Mouse (Mus musculus) midbrain, postnatal 0 days (tissue): ENCODE measurements around the gene Il2rg. TPM values are rescaled to one million over a fixed set of nuclear protein-coding genes. Genes with fewer than 3 reads are reported as not detected.

Source experiments
- ATAC-seq: fragments of 200-750 bp; cut with Nextera tagmentation; 2 replicates; pipeline ENCODE4 v1.8.0; 2017; ENCODE audit warnings: moderate number of reproducible peaks, mild to moderate bottlenecking, moderate TSS enrichment, moderate library complexity; ENCODE audit not compliant: low FRiP score
- DNase-seq: peaks from one replicate; pipeline ENCODE4 v3.0.0-alpha.2; 2015; ENCODE audit warnings: low spot score
- H3K27ac ChIP-seq: fragments of 300-500 bp; sonication (generic); 2 replicates; pipeline ENCODE4 v1.5.1; 2014; ENCODE audit warnings: low read depth, mild to moderate bottlenecking, low read length, mixed read lengths
- H3K27me3 ChIP-seq: fragments of 300-500 bp; sonication (generic); 2 replicates; pipeline ENCODE4 v1.6.1; 2014; ENCODE audit warnings: low read length, control low read depth, mixed read lengths; ENCODE audit not compliant: insufficient read depth
- H3K36me3 ChIP-seq: fragments of 300-500 bp; sonication (generic); 2 replicates; pipeline ENCODE4 v1.6.1; 2014; ENCODE audit warnings: low read length, control low read depth, mixed read lengths; ENCODE audit not compliant: insufficient read depth
- H3K4me1 ChIP-seq: fragments of 300-500 bp; sonication (generic); 2 replicates; pipeline ENCODE4 v1.6.1; 2014; ENCODE audit warnings: mild to moderate bottlenecking, control low read depth, antibody characterized with exemption, low read length, mixed read lengths; ENCODE audit not compliant: insufficient read depth
- H3K4me2 ChIP-seq: fragments of 300-500 bp; sonication (generic); 2 replicates; pipeline ENCODE4 v1.6.1; 2014; ENCODE audit warnings: low read depth, mild to moderate bottlenecking, low read length, mixed read lengths; ENCODE audit not compliant: poor library complexity, severe bottlenecking
- H3K4me3 ChIP-seq: fragments of 300-500 bp; sonication (generic); 2 replicates; pipeline ENCODE4 v1.5.1; 2014; ENCODE audit warnings: low read depth, mild to moderate bottlenecking, low read length, moderate library complexity
- H3K9ac ChIP-seq: fragments of 300-500 bp; sonication (generic); replicated peaks from 2 replicates; pipeline ENCODE4 v1.6.1; 2014; ENCODE audit warnings: mild to moderate bottlenecking, low read length, moderate library complexity, mixed read lengths; ENCODE audit not compliant: poor library complexity, severe bottlenecking
- H3K9me3 ChIP-seq: fragments of 300-500 bp; sonication (generic); 2 replicates; pipeline ENCODE4 v1.6.1; 2016; ENCODE audit warnings: low read length, control low read depth
- CTCF ChIP-seq: IDR thresholded peaks from 2 replicates; pipeline ENCODE4 v1.5.1; 2016; ENCODE audit warnings: antibody characterized with exemption, mild to moderate bottlenecking
- WGBS: fragments of 180-500 bp; shearing (Covaris S2); extraction: QIAGEN DNeasy Blood & Tissue Kit; methylation state at CpG from one replicate; pipeline ENCODE4 v1.1.7; 2014; 5-methylcytosine and 5-hydroxymethylcytosine counted together
- polyA plus RNA-seq: library from polyadenylated mRNA; unstranded; fragments of >200 nt; fragmentation: Nextera tagmentation; extraction: Ambion mirVana; gene quantifications from 2 replicates; pipeline ENCODE4 v1.2.1, GENCODE M21; 2015
- total RNA-seq: library from RNA; depleted of rRNA; stranded (reverse); fragments of >200 nt; gene quantifications from 2 replicates; pipeline ENCODE4 v1.2.3, GENCODE M21; 2014

Gene Il2rg
- total and polyA plus RNA-seq, 2 experiments from 2014 or later: 2.0 to 4.7 TPM

DNA sequence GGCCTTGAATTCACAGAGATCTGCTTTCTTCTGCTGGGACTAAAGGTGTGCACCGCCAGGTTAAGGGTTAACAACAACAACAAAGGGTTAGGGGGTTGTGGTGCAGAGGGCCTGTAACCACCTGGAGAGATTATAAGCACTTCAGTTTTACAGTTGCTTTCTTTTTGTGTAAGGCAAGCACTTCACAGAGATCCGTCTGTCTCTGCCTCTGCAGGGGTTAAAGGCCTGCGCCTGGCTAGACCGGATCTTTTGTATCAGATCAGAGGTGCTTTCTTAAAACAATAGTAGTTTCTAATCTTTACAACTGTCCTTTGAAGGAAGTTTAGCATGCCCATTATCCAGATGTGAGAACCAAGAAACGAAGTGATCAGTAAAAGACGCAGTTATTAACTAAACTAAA is 5.4 kb upstream of the Il2rg start:
- H3K4me3 ChIP-seq: peak overlapping the region; percentile 46
- H3K27ac ChIP-seq: peak overlapping the region; percentile 68; the same call in 1 of the 2 replicates
- ATAC-seq (peak; percentile 11; the same call in 1 of the 2 replicates), DNase-seq (no peak)
- 0 out of 2 replicates have a peak overlapping the region, but pooled peaks have one; percentile 54 for H3K9ac ChIP-seq
- 24% methylated on average over 6 of the region's 6 CpGs for WGBS
- H3K27me3 ChIP-seq: no peaks in the 10 kb centered on the region
- H3K4me1 ChIP-seq: no peaks in the 10 kb centered on the region
- no peaks in the 10 kb centered on the region for H3K9me3 ChIP-seq
- no peaks in the 10 kb centered on the region; the same call in 1 of the 2 replicates for H3K36me3 ChIP-seq
- no peak for TF ChIP-seq CTCF
- peak overlapping the region; percentile 50 for H3K4me2 ChIP-seq

DNA sequence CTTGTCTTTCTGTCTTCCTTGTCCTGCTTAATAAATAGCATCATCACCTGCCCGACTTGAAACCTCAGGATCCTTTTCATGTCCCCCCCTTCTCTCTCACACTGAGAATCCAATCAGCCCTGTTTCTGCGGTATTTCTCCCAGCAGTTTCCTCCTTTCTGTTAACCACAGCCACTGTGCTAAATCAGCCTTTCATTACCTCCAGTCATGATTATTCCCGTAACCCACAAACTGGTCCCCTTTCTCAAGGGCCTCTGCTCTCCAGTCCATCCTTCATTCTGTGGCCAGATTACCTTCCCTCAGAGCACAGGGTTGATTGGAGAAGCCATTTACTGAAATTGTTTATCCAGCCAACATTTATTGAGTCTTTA is 685 bp upstream of the Il2rg start, which contains the start of gene Gm20489:
Gm20489 (minus strand) TSS at position 269 of the 370 bp plus-strand sequence.
- no peak within 1 kb of the TSS for H3K27ac ChIP-seq
- no peak within 1 kb of the TSS for H3K9ac ChIP-seq
- no peaks in the 10 kb centered on the region for H3K4me1 ChIP-seq
- 76% methylated on average over 3 of the region's 3 CpGs for WGBS
- DNase-seq: no peak
- no peaks in the 10 kb centered on the region for H3K27me3 ChIP-seq
- no peak within 1 kb of the TSS for H3K4me2 ChIP-seq
- H3K9me3 ChIP-seq: no peaks in the 10 kb centered on the region
- ATAC-seq: no peak
- no peak for TF ChIP-seq CTCF
- no peak within 1 kb of the TSS for H3K4me3 ChIP-seq
- H3K36me3 ChIP-seq: no peaks in the 10 kb centered on the region

DNA sequence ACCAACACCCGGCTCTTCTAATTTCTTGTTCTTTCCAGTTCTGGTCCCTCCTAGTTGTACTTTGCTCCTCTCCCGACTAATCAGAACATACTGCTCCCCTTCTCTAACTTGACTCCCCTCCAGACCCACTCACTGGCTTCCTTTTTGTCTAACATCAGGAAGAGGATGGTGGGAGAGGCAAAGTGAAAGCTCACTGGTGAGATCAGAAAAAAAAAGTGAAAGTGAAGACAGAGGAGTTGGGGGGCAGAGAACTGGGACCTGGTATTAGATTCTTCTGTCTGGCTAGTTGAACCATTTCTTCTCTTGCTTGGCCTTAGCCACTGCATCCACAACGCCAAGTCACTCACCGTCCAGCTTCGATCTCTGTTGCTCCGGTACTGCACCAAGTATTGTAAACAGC is 1.4 kb downstream of the Il2rg start:
- ATAC-seq (no peak), DNase-seq (no peak)
- Histone ChIP-seq H3K4me1 (no peaks in the 10 kb centered on the region), H3K9me3 (no peaks in the 10 kb centered on the region), H3K36me3 (no peaks in the 10 kb centered on the region), H3K9ac (no peak overlapping the region), H3K27me3 (no peaks in the 10 kb centered on the region), H3K4me2 (no peak overlapping the region), H3K4me3 (no peak overlapping the region), H3K27ac (no peak overlapping the region)
- no peak for TF ChIP-seq CTCF
- WGBS: 97% methylated on average over 6 of the region's 6 CpGs

DNA sequence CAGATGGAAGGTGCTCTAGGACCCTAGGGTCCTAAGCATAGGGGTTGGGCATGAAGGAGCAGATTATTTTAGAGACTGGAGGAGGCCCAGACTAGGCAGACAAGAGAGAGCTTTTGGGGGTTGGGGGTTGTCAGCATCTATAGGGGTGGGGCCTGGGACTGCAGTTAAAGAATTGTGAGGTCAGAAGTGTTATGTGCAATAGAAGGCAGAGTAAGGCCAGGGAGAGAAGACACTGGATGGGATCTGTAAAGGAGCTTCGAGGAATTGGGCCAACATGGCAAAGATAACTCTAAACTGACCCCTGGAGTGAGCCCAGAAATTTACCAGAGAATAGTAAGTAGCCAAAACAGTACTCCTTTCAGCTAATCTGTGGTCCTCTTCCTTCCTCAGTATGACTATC is 4.2 kb downstream of the Il2rg start, which contains the start of gene Gm614:
Gm614 (minus strand) TSS at position 101 of the 400 bp plus-strand sequence.
- H3K4me2 ChIP-seq: no peak within 1 kb of the TSS
- 63% methylated on average over 1 of the region's 1 CpGs for WGBS
- no peak within 1 kb of the TSS for H3K9ac ChIP-seq
- no peak for TF ChIP-seq CTCF
- H3K27ac ChIP-seq: no peak within 1 kb of the TSS
- H3K4me1 ChIP-seq: no peaks in the 10 kb centered on the region
- ATAC-seq (no peak), DNase-seq (no peak)
- H3K27me3 ChIP-seq: no peaks in the 10 kb centered on the region
- no peaks in the 10 kb centered on the region for H3K9me3 ChIP-seq
- no peak within 1 kb of the TSS for H3K4me3 ChIP-seq
- no peaks in the 10 kb centered on the region for H3K36me3 ChIP-seq

DNA sequence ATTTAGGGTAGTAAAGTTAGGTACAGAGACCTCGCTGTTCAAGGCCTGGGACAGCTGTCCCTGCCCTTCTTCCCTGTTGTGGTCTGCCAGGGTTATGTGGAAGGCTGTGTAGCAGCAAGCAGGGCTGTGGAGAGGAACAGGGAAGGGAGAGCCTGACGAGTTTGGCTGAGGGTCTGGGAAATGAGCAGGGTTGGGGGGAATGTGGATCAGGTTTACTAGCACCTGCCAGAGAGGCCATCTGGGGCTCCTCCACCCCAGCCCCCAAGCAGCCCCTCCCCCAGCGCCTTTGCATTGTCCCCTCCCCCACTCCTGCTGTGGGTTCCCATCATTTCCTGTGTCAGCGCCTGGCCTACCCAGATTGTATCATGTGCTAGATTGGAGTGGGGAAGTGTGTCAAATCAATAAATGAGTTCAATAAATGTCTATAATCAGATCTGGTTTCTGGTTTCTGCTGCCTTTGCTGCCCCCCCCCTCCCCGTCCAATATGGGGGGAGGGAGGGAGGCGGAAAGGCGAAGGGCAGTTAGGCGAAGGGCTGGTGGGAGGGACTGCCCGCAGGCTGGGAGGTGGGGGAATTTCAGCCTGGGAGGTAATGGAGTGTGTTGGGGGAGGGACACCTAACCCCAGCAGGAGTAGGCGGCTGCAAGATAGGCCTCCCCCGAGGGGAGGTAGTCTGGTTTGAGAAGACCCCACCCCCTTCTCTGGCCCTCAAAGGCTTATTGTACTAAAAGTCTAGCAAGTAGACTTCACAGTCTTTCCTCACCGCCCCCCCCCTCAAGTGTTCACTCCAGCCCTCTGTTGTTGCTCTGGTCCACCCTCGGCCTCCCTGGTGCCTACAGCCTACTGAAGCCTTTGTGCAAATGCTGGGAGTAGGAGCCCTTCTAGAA is 7.4 kb downstream of the Il2rg start:
- Histone ChIP-seq H3K4me2 (no peak overlapping the region), H3K27me3 (no peaks in the 10 kb centered on the region), H3K9ac (no peak overlapping the region), H3K4me1 (no peaks in the 10 kb centered on the region), H3K9me3 (no peaks in the 10 kb centered on the region), H3K27ac (no peak overlapping the region), H3K4me3 (no peak overlapping the region), H3K36me3 (no peaks in the 10 kb centered on the region)
- 34% methylated on average over 11 of the region's 13 CpGs for WGBS
- ATAC-seq (no peak), DNase-seq (peak; percentile 3)
- no peak for TF ChIP-seq CTCF

DNA sequence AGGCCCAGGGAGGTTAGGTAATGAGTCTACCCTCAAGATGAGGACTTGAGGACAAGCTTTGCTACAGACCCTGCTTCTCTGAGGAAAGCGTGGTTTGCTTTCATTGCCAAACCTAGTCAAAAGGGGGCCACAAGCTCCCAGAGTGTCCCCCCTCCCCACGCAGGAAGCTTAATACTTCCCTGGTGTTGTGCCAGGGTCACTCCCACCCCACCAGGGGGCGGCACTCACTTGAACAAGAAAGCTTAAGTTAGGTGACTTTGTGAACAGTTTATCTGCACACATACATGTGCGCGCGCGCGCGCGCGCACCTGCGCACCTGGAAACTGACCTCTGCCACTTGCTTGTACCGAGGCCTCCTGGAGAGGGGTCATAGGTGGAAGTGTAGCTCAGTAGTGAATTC is 11.5 kb downstream of the Il2rg start:
- ATAC-seq (no peak), DNase-seq (no peak)
- WGBS: 83% methylated on average over 13 of the region's 13 CpGs
- Histone ChIP-seq H3K9me3 (no peaks in the 10 kb centered on the region), H3K27ac (no peak overlapping the region), H3K36me3 (no peaks in the 10 kb centered on the region), H3K4me3 (no peak overlapping the region), H3K4me1 (no peaks in the 10 kb centered on the region), H3K4me2 (no peak overlapping the region), H3K9ac (no peak overlapping the region), H3K27me3 (no peaks in the 10 kb centered on the region)
- 0 out of 2 replicates have a peak, but pooled peaks have one; percentile 27 for TF ChIP-seq CTCF
